Mouse (Mus musculus) MEL (cell line): ENCODE measurements around the gene Zfp775. TPM values are rescaled to one million over a fixed set of nuclear protein-coding genes. Genes with fewer than 3 reads are reported as not detected.

Source experiments
- DNase-seq: peaks from one replicate; pipeline ENCODE4 v3.0.0; 2011; ENCODE audit warnings: low read depth, low spot score
- H3K27ac ChIP-seq: 2 replicates; pipeline ENCODE4 v1.5.1; 2012; ENCODE audit warnings: low read depth, mild to moderate bottlenecking, control low read depth, low read length, moderate library complexity; ENCODE audit not compliant: control insufficient read depth
- H3K27me3 ChIP-seq, 2 experiments: fragments of 150-350 bp in 1 of 2; sonication (generic) in 1 of 2; 2 replicates each; pipeline ENCODE4 v1.6.1; 2012; ENCODE audit warnings: low read length in 2 of 2, mild to moderate bottlenecking in 2 of 2, improper control_type of control experiment in 1 of 2, moderate library complexity in 1 of 2; ENCODE audit not compliant: insufficient read depth in 2 of 2, control insufficient read depth in 1 of 2
- H3K36me3 ChIP-seq, 2 experiments: 2 replicates each; pipeline ENCODE4 v1.6.1; 2012 to 2014; ENCODE audit warnings: low read length in 2 of 2, improper control_type of control experiment in 1 of 2, inconsistent platforms in 1 of 2, mild to moderate bottlenecking in 1 of 2; ENCODE audit not compliant: insufficient read depth in 2 of 2, control insufficient read depth in 1 of 2
- H3K4me1 ChIP-seq, 2 experiments: fragments of 150-350 bp in 1 of 2; sonication (generic) in 1 of 2; 2 replicates each; pipeline ENCODE4 v1.6.1; 2012; ENCODE audit warnings: low read length in 2 of 2, improper control_type of control experiment in 1 of 2, mild to moderate bottlenecking in 1 of 2; ENCODE audit not compliant: insufficient read depth in 2 of 2, control insufficient read depth in 1 of 2
- H3K4me3 ChIP-seq, 2 experiments: fragments of 150-350 bp in 1 of 2; sonication (generic) in 1 of 2; 2 replicates each; pipeline ENCODE4 v1.5.1; 2012; ENCODE audit warnings: low read depth in 2 of 2, low read length in 2 of 2, mild to moderate bottlenecking in 2 of 2, moderate library complexity in 2 of 2, control low read depth in 1 of 2, improper control_type of control experiment in 1 of 2; ENCODE audit not compliant: control insufficient read depth in 1 of 2, insufficient read depth in 1 of 2
- H3K79me2 ChIP-seq: 2 replicates; pipeline ENCODE4 v1.6.1; 2012; ENCODE audit warnings: mild to moderate bottlenecking, low read length, moderate library complexity; ENCODE audit not compliant: control insufficient read depth, poor library complexity, insufficient read depth
- H3K9ac ChIP-seq: 2 replicates; pipeline ENCODE4 v1.6.1; 2012; ENCODE audit warnings: low read depth, mild to moderate bottlenecking, control low read depth, low read length, moderate library complexity; ENCODE audit not compliant: control insufficient read depth, poor library complexity, severe bottlenecking
- H3K9me3 ChIP-seq: fragments of 150-350 bp; sonication (generic); replicated peaks from 2 replicates; pipeline ENCODE4 v1.6.1; 2012; ENCODE audit warnings: mild to moderate bottlenecking, low read length, improper control_type of control experiment, moderate library complexity; ENCODE audit not compliant: insufficient read depth
- BHLHE40 ChIP-seq: IDR thresholded peaks from 2 replicates; pipeline ENCODE4 v1.6.1; 2012; ENCODE audit warnings: low read depth, mild to moderate bottlenecking, inconsistent platforms, low read length, improper control_type of control experiment, borderline replicate concordance
- CHD2 ChIP-seq: IDR thresholded peaks from 2 replicates; pipeline ENCODE4 v1.6.1; 2011; ENCODE audit warnings: low read length, improper control_type of control experiment
- CTCF ChIP-seq, 3 experiments: IDR thresholded peaks in 2 of 3; conservative IDR thresholded peaks in 1 of 3; 2 replicates each; pipeline ENCODE4 v1.5.1; 2011 to 2012; ENCODE audit warnings: low read length in 3 of 3, low read depth in 2 of 3, mild to moderate bottlenecking in 2 of 3, improper control_type of control experiment in 1 of 3, inconsistent platforms in 1 of 3, mixed read lengths in 1 of 3, moderate library complexity in 1 of 3; ENCODE audit not compliant: control insufficient read depth in 1 of 3, insufficient read depth in 1 of 3, poor library complexity in 1 of 3, severe bottlenecking in 1 of 3
- E2F4 ChIP-seq: IDR thresholded peaks from 2 replicates; pipeline ENCODE4 v1.6.1; 2011; ENCODE audit warnings: low read depth, low read length, improper control_type of control experiment, borderline replicate concordance
- ELF1 ChIP-seq: IDR thresholded peaks from 2 replicates; pipeline ENCODE4 v1.6.1; 2014; ENCODE audit warnings: low read depth, mild to moderate bottlenecking, inconsistent platforms, low read length, improper control_type of control experiment, moderate library complexity
- EP300 ChIP-seq, 2 experiments: IDR thresholded peaks; 2 replicates each; pipeline ENCODE4 v1.6.1; 2011; ENCODE audit warnings: improper control_type of control experiment in 2 of 2, low read length in 2 of 2, low read depth in 1 of 2, mild to moderate bottlenecking in 1 of 2
- HCFC1 ChIP-seq: IDR thresholded peaks from 2 replicates; pipeline ENCODE4 v1.6.1; 2012; ENCODE audit warnings: low read depth, mild to moderate bottlenecking, inconsistent platforms, low read length, improper control_type of control experiment, moderate library complexity
- KAT2A ChIP-seq: conservative IDR thresholded peaks from 2 replicates; pipeline ENCODE4 v1.6.1; 2012; ENCODE audit warnings: low read depth, low read length, improper control_type of control experiment, inconsistent platforms
- MAX ChIP-seq: IDR thresholded peaks from 2 replicates; pipeline ENCODE4 v1.6.1; 2011; ENCODE audit warnings: low read length, improper control_type of control experiment
- MAZ ChIP-seq: IDR thresholded peaks from 2 replicates; pipeline ENCODE4 v1.6.1; 2012; ENCODE audit warnings: low read depth, mild to moderate bottlenecking, inconsistent platforms, low read length, improper control_type of control experiment
- MXI1 ChIP-seq: IDR thresholded peaks from 2 replicates; pipeline ENCODE4 v1.6.1; 2011; ENCODE audit warnings: mild to moderate bottlenecking, low read depth, low read length, improper control_type of control experiment
- MYB ChIP-seq: IDR thresholded peaks from 2 replicates; pipeline ENCODE4 v1.6.1; 2011; ENCODE audit warnings: mild to moderate bottlenecking, low read depth, low read length, improper control_type of control experiment
- MYC ChIP-seq: IDR thresholded peaks from 2 replicates; pipeline ENCODE4 v1.6.1; 2011; ENCODE audit warnings: low read depth, mild to moderate bottlenecking, low read length, improper control_type of control experiment, moderate library complexity
- NELFE ChIP-seq: IDR thresholded peaks from 2 replicates; pipeline ENCODE4 v1.6.1; 2011; ENCODE audit warnings: low read depth, low read length, improper control_type of control experiment
- POLR2A ChIP-seq, 2 experiments: IDR thresholded peaks; 2 replicates each; pipeline ENCODE4 v1.6.1; 2011 to 2012; ENCODE audit warnings: low read length in 2 of 2, mild to moderate bottlenecking in 2 of 2, control low read depth in 1 of 2, improper control_type of control experiment in 1 of 2, low read depth in 1 of 2, moderate library complexity in 1 of 2; ENCODE audit not compliant: control insufficient read depth in 1 of 2, insufficient read depth in 1 of 2, poor library complexity in 1 of 2
- POLR2AphosphoS2 ChIP-seq: IDR thresholded peaks from 2 replicates; pipeline ENCODE4 v1.6.1; 2011; ENCODE audit warnings: low read length, improper control_type of control experiment
- POLR2AphosphoS5 ChIP-seq: IDR thresholded peaks from 2 replicates; pipeline ENCODE4 v1.6.1; 2012; ENCODE audit warnings: low read depth, borderline replicate concordance, mild to moderate bottlenecking, inconsistent platforms, low read length, moderate library complexity, mixed read lengths
- SMC3 ChIP-seq: IDR thresholded peaks from 2 replicates; pipeline ENCODE4 v1.6.1; 2011; ENCODE audit warnings: low read depth, low read length, improper control_type of control experiment
- TAL1 ChIP-seq: IDR thresholded peaks from 2 replicates; pipeline ENCODE4 v1.6.1; 2012; ENCODE audit warnings: mild to moderate bottlenecking, inconsistent platforms, low read length, moderate library complexity, mixed read lengths
- TBP ChIP-seq: IDR thresholded peaks from 2 replicates; pipeline ENCODE4 v1.8.0; 2011; ENCODE audit warnings: low read depth, low read length, improper control_type of control experiment
- UBTF ChIP-seq: IDR thresholded peaks from 2 replicates; pipeline ENCODE4 v1.6.1; 2012; ENCODE audit warnings: low read depth, mild to moderate bottlenecking, inconsistent platforms, low read length, improper control_type of control experiment, moderate library complexity, borderline replicate concordance; ENCODE audit not compliant: insufficient read depth
- USF1 ChIP-seq: IDR thresholded peaks from 2 replicates; pipeline ENCODE4 v1.6.1; 2014; ENCODE audit warnings: low read depth, mild to moderate bottlenecking, inconsistent platforms, low read length, improper control_type of control experiment, moderate library complexity
- USF2 ChIP-seq, 2 experiments: IDR thresholded peaks; 2 replicates each; pipeline ENCODE4 v1.6.1; 2011 to 2012; ENCODE audit warnings: improper control_type of control experiment in 2 of 2, low read length in 2 of 2, borderline replicate concordance in 1 of 2, inconsistent platforms in 1 of 2, low read depth in 1 of 2, mild to moderate bottlenecking in 1 of 2; ENCODE audit not compliant: insufficient read depth in 1 of 2
- ZKSCAN1 ChIP-seq: IDR thresholded peaks from 2 replicates; pipeline ENCODE4 v1.6.1; 2012; ENCODE audit warnings: low read depth, mild to moderate bottlenecking, inconsistent platforms, low read length, improper control_type of control experiment, moderate library complexity
- polyA plus RNA-seq, 2 experiments: library from polyadenylated mRNA; stranded (reverse) in 1 of 2; unstranded in 1 of 2; fragments of >175 nt in 1 of 2; fragments of >200 nt in 1 of 2; gene quantifications; 2 replicates each; pipeline versions ENCODE4 v1.2.1 to v1.2.4; 2012; ENCODE audit warnings: low replicate concordance in 2 of 2, low read depth in 1 of 2; ENCODE audit not compliant: insufficient read length in 2 of 2, insufficient read depth in 1 of 2, missing spikeins in 1 of 2
- total RNA-seq: library from RNA; depleted of rRNA; stranded (reverse); fragments of 300-350 nt; gene quantifications from 2 replicates; pipeline ENCODE4 v1.2.3, GENCODE M21; 2012

Zfp775 gene
- total and polyA plus RNA-seq, 3 experiments: not detected

- Histone ChIP-seq H3K27ac (no peak overlapping the region), H3K4me3 (no peak overlapping the region), H3K4me1 (no peaks in the 10 kb centered on the region), H3K36me3 (no peaks in the 10 kb centered on the region), H3K27me3 (no peaks in the 10 kb centered on the region), H3K79me2 (no peaks in the 10 kb centered on the region), H3K9me3 (no peaks in the 10 kb centered on the region), H3K9ac (no peak overlapping the region)
- TF ChIP-seq NELFE (no peak), BHLHE40 (no peak), ZKSCAN1 (no peak), CHD2 (no peak), UBTF (no peak), EP300 (IDR thresholded peaks at IDR 0.05; ENCODE audit: low read depth in 1 of 2, low read length in 2 of 2) (no peak), TAL1 (no peak), MYC (no peak), KAT2A (no peak), POLR2A (IDR thresholded peaks at IDR 0.05; ENCODE audit: control insufficient read depth in 1 of 2, insufficient read depth in 1 of 2, low read depth in 1 of 2, low read length in 2 of 2, poor library complexity in 1 of 2) (no peak), E2F4 (no peak), CTCF (IDR thresholded peaks at IDR 0.05 in 2 of 3, conservative IDR thresholded peaks at IDR 0.05 in 1 of 3; ENCODE audit: control insufficient read depth in 1 of 3, insufficient read depth in 1 of 3, low read depth in 2 of 3, low read length in 3 of 3, poor library complexity in 1 of 3, severe bottlenecking in 1 of 3) (no peak), POLR2AphosphoS2 (no peak)
- no peak for DNase-seq
These were observed 11.6 kb downstream of the Zfp775 start for GRCm38 (mm10) chr6:48613464-48613863.

GRCm38 (mm10) chr6:48614756-48615155 lies 12.9 kb downstream of the Zfp775 start:
- Histone ChIP-seq H3K79me2 (no peaks in the 10 kb centered on the region), H3K27me3 (no peaks in the 10 kb centered on the region), H3K4me1 (no peaks in the 10 kb centered on the region), H3K9ac (no peak overlapping the region), H3K36me3 (no peaks in the 10 kb centered on the region), H3K4me3 (no peak overlapping the region), H3K9me3 (no peaks in the 10 kb centered on the region), H3K27ac (no peak overlapping the region)
- TF ChIP-seq USF2 (IDR thresholded peaks at IDR 0.05; ENCODE audit: borderline replicate concordance in 1 of 2, insufficient read depth in 1 of 2, low read depth in 1 of 2, low read length in 2 of 2) (no peak), MYB (no peak), USF1 (no peak), MAX (no peak), POLR2AphosphoS5 (no peak), KAT2A (no peak), BHLHE40 (no peak), SMC3 (no peak), MAZ (no peak), HCFC1 (no peak), UBTF (no peak), TBP (no peak), ELF1 (no peak), ZKSCAN1 (no peak), MXI1 (no peak)
- no peak for DNase-seq
